Mouse (Mus musculus) heart, embryonic 12.5 days (tissue): ENCODE data around the gene Usp35. TPM values are rescaled to one million over a fixed set of nuclear protein-coding genes. Genes with fewer than 3 reads are reported as not detected.
A peak's percentile ranks its signal among the peaks of the same experiment; 100 is the strongest.

Source experiments
- ATAC-seq: fragments of 200-750 bp; cut with Nextera tagmentation; 2 replicates; pipeline ENCODE4 v1.8.0; 2017; ENCODE audit warnings: moderate TSS enrichment, moderate library complexity; ENCODE audit not compliant: insufficient number of reproducible peaks, low FRiP score
- H3K27ac ChIP-seq: fragments of 300-500 bp; sonication (generic); 2 replicates; pipeline ENCODE4 v1.5.1; 2016; ENCODE audit warnings: mild to moderate bottlenecking, moderate library complexity; ENCODE audit not compliant: poor library complexity, severe bottlenecking
- H3K27me3 ChIP-seq: fragments of 300-500 bp; sonication (generic); replicated peaks from 2 replicates; pipeline ENCODE4 v1.6.1; 2016; ENCODE audit warnings: mild to moderate bottlenecking, moderate library complexity
- H3K36me3 ChIP-seq: fragments of 300-500 bp; sonication (generic); 2 replicates; pipeline ENCODE4 v1.6.1; 2016; ENCODE audit warnings: mild to moderate bottlenecking, moderate library complexity
- H3K4me1 ChIP-seq: fragments of 300-500 bp; sonication (generic); replicated peaks from 2 replicates; pipeline ENCODE4 v1.6.1; 2016; ENCODE audit warnings: mild to moderate bottlenecking
- H3K4me2 ChIP-seq: fragments of 300-500 bp; sonication (generic); 2 replicates; pipeline ENCODE4 v1.6.1; 2016; ENCODE audit warnings: mild to moderate bottlenecking, moderate library complexity
- H3K4me3 ChIP-seq: fragments of 300-500 bp; sonication (generic); 2 replicates; pipeline ENCODE4 v1.5.1; 2016; ENCODE audit warnings: mild to moderate bottlenecking
- H3K9ac ChIP-seq: fragments of 300-500 bp; sonication (generic); 2 replicates; pipeline ENCODE4 v1.6.1; 2016; ENCODE audit warnings: mild to moderate bottlenecking, moderate library complexity
- H3K9me3 ChIP-seq: fragments of 300-500 bp; sonication (generic); replicated peaks from 2 replicates; pipeline ENCODE4 v1.6.1; 2016; ENCODE audit warnings: mild to moderate bottlenecking, moderate library complexity
- WGBS: fragments of 180-500 bp; shearing (Covaris S2); methylation state at CpG from one replicate; pipeline ENCODE4 v1.1.7; 2016; 5-methylcytosine and 5-hydroxymethylcytosine counted together
- polyA plus RNA-seq: library from polyadenylated mRNA; unstranded; fragments of >200 nt; fragmentation: Nextera tagmentation; extraction: Ambion mirVana; gene quantifications from 2 replicates; pipeline ENCODE4 v1.2.1, GENCODE M21; 2016

Usp35 gene
- polyA plus RNA-seq, 1 experiment from 2014 or later, result 1.4 TPM

- H3K36me3 ChIP-seq, result no peaks in the 10 kb centered on the region
- no peak overlapping the region for H3K9ac ChIP-seq
- H3K4me1 ChIP-seq, result peaks cover 21% of the 10 kb centered on the region
- no peaks in the 10 kb centered on the region for H3K27me3 ChIP-seq
- ATAC-seq, result no peak
- no peaks in the 10 kb centered on the region for H3K9me3 ChIP-seq
- no peak overlapping the region for H3K27ac ChIP-seq
- H3K4me3 ChIP-seq, result no peak overlapping the region
- H3K4me2 ChIP-seq, result no peak overlapping the region
- WGBS, result 73% methylated on average over 5 of the region's 5 CpGs
These were observed 25.1 kb upstream of the Usp35 start for GRCm38 (mm10) chr7:97356875-97357276.

GRCm38 (mm10) chr7:97356253-97356652, 24.4 kb upstream of the Usp35 start:
- Histone ChIP-seq H3K9me3 (no peaks in the 10 kb centered on the region), H3K27me3 (no peaks in the 10 kb centered on the region), H3K4me1 (peaks cover 21% of the 10 kb centered on the region), H3K4me2 (no peak overlapping the region), H3K4me3 (no peak overlapping the region), H3K9ac (no peak overlapping the region), H3K36me3 (no peaks in the 10 kb centered on the region), H3K27ac (no peak overlapping the region)
- WGBS, result 65% methylated on average over 5 of the region's 5 CpGs
- ATAC-seq, result no peak

DNA sequence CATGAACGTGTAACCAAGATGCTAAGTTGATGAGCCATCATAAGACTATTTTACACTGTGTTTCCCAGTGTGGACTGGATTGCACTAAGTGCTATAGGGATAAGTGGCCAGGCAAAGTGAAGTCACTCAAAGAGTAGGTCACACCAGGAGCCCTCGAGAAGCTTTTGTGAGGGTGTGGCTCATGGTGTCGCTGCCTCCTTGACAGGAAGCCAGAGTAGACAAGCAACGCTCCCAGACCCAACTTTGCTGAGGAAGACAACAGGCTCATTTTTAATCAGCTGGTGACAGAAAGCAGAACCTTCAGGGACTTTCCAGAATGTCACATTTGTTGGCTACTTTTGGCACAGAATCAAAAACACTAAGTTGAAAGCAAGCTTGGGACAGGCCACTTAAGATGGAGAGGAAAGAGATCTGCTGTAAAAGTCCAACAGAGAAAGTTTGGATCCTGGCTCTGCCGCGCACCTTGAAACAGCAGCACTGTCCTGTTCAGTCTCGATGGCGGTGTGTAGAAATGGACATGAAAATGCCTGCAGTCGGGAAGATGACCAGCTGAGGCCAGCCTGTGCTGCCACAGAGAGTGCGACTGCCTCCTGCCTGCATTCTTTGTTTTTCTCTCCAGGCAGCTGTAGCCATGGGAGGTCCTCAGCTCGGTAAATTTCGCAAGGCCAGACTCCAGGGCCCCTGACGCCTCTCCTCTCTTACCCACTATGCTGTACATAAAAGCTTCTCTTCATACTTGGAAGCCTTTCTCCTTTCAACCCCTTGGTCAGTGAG, 23.4 kb upstream of the Usp35 start:
- peak overlapping the region; percentile 36 for H3K27ac ChIP-seq
- peak overlapping the region; percentile 30; the same call in 1 of the 2 replicates for H3K4me2 ChIP-seq
- H3K9me3 ChIP-seq, result no peaks in the 10 kb centered on the region
- H3K27me3 ChIP-seq, result no peaks in the 10 kb centered on the region
- 21% methylated on average over 13 of the region's 13 CpGs for WGBS
- no peak overlapping the region for H3K9ac ChIP-seq
- no peaks in the 10 kb centered on the region for H3K36me3 ChIP-seq
- peak; percentile 58 for ATAC-seq
- peaks cover 21% of the 10 kb centered on the region for H3K4me1 ChIP-seq
- H3K4me3 ChIP-seq, result no peak overlapping the region

GRCm38 (mm10) chr7:97353356-97353755, 21.5 kb upstream of the Usp35 start:
- H3K4me1 ChIP-seq, result peaks cover 21% of the 10 kb centered on the region
- no peak overlapping the region for H3K4me2 ChIP-seq
- H3K36me3 ChIP-seq, result 0 out of 2 replicates have a peak, but pooled peaks cover 3% of the 10 kb centered on the region
- H3K9me3 ChIP-seq, result no peaks in the 10 kb centered on the region
- H3K27ac ChIP-seq, result no peak overlapping the region
- no peaks in the 10 kb centered on the region for H3K27me3 ChIP-seq
- no peak overlapping the region for H3K9ac ChIP-seq
- WGBS, result 80% methylated on average over 6 of the region's 6 CpGs
- no peak for ATAC-seq
- no peak overlapping the region for H3K4me3 ChIP-seq

- H3K36me3 ChIP-seq, result peaks cover 12% of the 10 kb centered on the region; the same call in 1 of the 2 replicates
- peaks cover 21% of the 10 kb centered on the region for H3K4me1 ChIP-seq
- no peak overlapping the region for H3K4me3 ChIP-seq
- no peaks in the 10 kb centered on the region for H3K27me3 ChIP-seq
- ATAC-seq, result no peak
- WGBS, result 86% methylated on average over 11 of the region's 11 CpGs
- H3K4me2 ChIP-seq, result no peak overlapping the region
- H3K9ac ChIP-seq, result no peak overlapping the region
- H3K27ac ChIP-seq, result no peak overlapping the region
- no peaks in the 10 kb centered on the region for H3K9me3 ChIP-seq
These were observed 20.1 kb upstream of the Usp35 start for GRCm38 (mm10) chr7:97351792-97352513.

DNA sequence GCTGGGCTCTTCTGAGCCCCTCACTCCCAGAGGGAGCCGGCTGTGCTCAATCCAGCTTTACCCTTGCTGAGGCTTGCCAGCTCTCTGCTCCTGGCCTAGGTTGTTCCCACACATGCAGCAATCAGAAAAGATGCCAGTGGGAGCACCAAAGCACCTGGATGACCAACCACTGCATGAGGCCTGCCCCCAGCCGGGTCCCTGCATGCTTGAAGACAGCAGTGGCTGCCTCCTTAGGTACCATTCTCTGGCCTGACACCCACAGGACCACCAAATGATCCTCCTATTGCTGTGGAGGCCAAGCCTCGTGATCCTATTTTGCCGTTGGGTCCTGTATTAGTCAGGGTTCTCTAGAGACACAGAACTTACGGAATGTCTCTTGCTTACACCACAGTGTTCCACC, 19.1 kb upstream of the Usp35 start:
- 82% methylated on average over 5 of the region's 5 CpGs for WGBS
- Histone ChIP-seq H3K4me2 (no peak overlapping the region), H3K36me3 (peaks cover 12% of the 10 kb centered on the region; the same call in 1 of the 2 replicates), H3K27me3 (no peaks in the 10 kb centered on the region), H3K9me3 (no peaks in the 10 kb centered on the region), H3K4me1 (peaks cover 17% of the 10 kb centered on the region), H3K4me3 (no peak overlapping the region), H3K9ac (no peak overlapping the region), H3K27ac (no peak overlapping the region)
- no peak for ATAC-seq

DNA sequence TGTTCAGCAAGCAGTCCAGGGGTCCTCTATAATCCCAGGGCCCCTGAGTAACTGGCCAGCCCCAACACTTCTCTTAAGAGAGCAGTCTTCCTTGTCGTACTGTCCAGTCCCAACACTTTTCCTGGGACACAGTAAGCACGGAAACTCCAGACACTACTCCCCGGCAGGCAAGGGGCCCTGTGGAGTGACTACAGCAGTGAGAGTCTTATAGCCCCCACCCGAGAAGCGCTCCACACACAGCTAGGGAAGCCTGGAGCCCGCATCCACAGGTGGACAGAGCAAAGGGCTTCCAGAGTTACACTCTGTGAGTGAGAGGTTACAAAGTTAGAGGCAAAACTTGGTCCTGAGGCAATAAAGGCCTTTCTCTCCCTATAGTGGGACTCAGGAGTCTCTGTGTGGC, 17.6 kb upstream of the Usp35 start:
- Histone ChIP-seq H3K4me1 (peaks cover 10% of the 10 kb centered on the region), H3K9me3 (no peaks in the 10 kb centered on the region), H3K4me3 (no peak overlapping the region), H3K27me3 (no peaks in the 10 kb centered on the region), H3K9ac (no peak overlapping the region), H3K4me2 (no peak overlapping the region), H3K36me3 (peaks cover 12% of the 10 kb centered on the region; the same call in 1 of the 2 replicates), H3K27ac (no peak overlapping the region)
- 79% methylated on average over 6 of the region's 6 CpGs for WGBS
- ATAC-seq, result no peak

- no peak for ATAC-seq
- H3K4me3 ChIP-seq, result no peak overlapping the region
- no peak overlapping the region for H3K4me2 ChIP-seq
- H3K9me3 ChIP-seq, result no peaks in the 10 kb centered on the region
- H3K4me1 ChIP-seq, result peaks cover 8% of the 10 kb centered on the region
- WGBS, result 81% methylated on average over 5 of the region's 5 CpGs
- no peak overlapping the region for H3K9ac ChIP-seq
- H3K36me3 ChIP-seq, result peaks cover 12% of the 10 kb centered on the region; the same call in 1 of the 2 replicates
- no peak overlapping the region for H3K27ac ChIP-seq
- no peaks in the 10 kb centered on the region for H3K27me3 ChIP-seq
These were observed 17.0 kb upstream of the Usp35 start for GRCm38 (mm10) chr7:97348836-97349235.

GRCm38 (mm10) chr7:97348318-97348717, 16.5 kb upstream of the Usp35 start:
- no peak for ATAC-seq
- Histone ChIP-seq H3K9me3 (no peaks in the 10 kb centered on the region), H3K36me3 (peaks cover 12% of the 10 kb centered on the region; the same call in 1 of the 2 replicates), H3K9ac (no peak overlapping the region), H3K27me3 (no peaks in the 10 kb centered on the region), H3K4me1 (peaks cover 10% of the 10 kb centered on the region), H3K27ac (no peak overlapping the region), H3K4me3 (no peak overlapping the region), H3K4me2 (no peak overlapping the region)
- WGBS, result 82% methylated on average over 3 of the region's 3 CpGs

DNA sequence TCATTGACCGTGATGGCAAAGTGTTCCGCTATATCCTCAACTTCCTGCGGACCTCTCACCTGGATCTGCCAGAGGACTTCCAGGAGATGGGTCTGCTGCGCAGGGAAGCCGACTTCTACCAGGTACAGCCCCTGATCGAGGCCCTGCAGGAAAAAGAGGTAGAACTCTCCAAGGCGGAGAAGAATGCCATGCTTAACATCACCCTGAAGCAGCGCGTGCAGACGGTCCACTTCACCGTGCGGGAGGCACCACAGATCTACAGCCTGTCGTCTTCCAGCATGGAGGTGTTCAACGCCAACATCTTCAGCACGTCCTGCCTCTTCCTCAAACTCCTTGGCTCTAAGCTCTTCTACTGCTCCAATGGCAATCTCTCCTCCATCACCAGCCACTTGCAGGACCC, 15.6 kb upstream of the Usp35 start:
- no peaks in the 10 kb centered on the region for H3K9me3 ChIP-seq
- no peaks in the 10 kb centered on the region for H3K27me3 ChIP-seq
- WGBS, result 94% methylated on average over 15 of the region's 15 CpGs
- no peak for ATAC-seq
- H3K9ac ChIP-seq, result no peak overlapping the region
- H3K27ac ChIP-seq, result no peak overlapping the region
- no peak overlapping the region for H3K4me3 ChIP-seq
- peaks cover 19% of the 10 kb centered on the region for H3K4me1 ChIP-seq
- no peak overlapping the region for H3K4me2 ChIP-seq
- peaks cover 12% of the 10 kb centered on the region; the same call in 1 of the 2 replicates for H3K36me3 ChIP-seq

DNA sequence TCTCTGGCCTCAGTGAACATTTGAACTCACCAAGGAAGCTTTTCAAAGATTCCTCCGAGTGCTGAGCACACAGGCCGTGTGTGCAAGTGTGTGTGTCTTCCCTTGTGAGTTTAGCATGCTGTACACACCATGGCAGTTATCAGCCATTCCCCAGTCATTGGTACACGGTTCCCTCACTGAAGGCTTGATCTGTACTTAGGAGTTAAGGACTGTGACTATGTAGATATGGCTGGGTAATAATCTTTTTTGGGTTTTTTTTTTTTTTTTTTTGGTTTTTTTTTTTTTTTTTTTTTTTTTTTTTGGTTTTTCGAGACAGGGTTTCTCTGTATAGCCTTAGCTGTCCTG, 15.0 kb upstream of the Usp35 start:
- no peak overlapping the region for H3K27ac ChIP-seq
- H3K9me3 ChIP-seq, result no peaks in the 10 kb centered on the region
- no peak for ATAC-seq
- H3K4me3 ChIP-seq, result no peak overlapping the region
- H3K27me3 ChIP-seq, result no peaks in the 10 kb centered on the region
- no peak overlapping the region for H3K4me2 ChIP-seq
- H3K9ac ChIP-seq, result no peak overlapping the region
- H3K36me3 ChIP-seq, result peaks cover 12% of the 10 kb centered on the region; the same call in 1 of the 2 replicates
- 71% methylated on average over 3 of the region's 4 CpGs for WGBS
- H3K4me1 ChIP-seq, result peaks cover 24% of the 10 kb centered on the region
